Mouse (Mus musculus) liver, adult 2 months (tissue): ENCODE results near the gene Qser1. TPM values are rescaled to one million over a fixed set of nuclear protein-coding genes. Genes with fewer than 3 reads are reported as not detected.

Source experiments
- DNase-seq: peaks from one replicate; pipeline ENCODE4 v3.0.0-alpha.2; 2011; ENCODE audit warnings: low read depth, low spot score; ENCODE audit errors: extremely low read depth
- H3K27ac ChIP-seq: fragments of 200-500 bp; replicated peaks from 2 replicates; pipeline ENCODE4 v1.5.1; 2012; ENCODE audit warnings: low read depth, mild to moderate bottlenecking, control low read depth, inconsistent platforms, low read length; ENCODE audit not compliant: insufficient read depth
- H3K27me3 ChIP-seq: fragments of 200-500 bp; 2 replicates; pipeline ENCODE4 v1.6.1; 2012; ENCODE audit warnings: mild to moderate bottlenecking, moderate library complexity, low read length, inconsistent platforms; ENCODE audit not compliant: control insufficient read depth, insufficient read depth
- H3K36me3 ChIP-seq: fragments of 200-500 bp; 2 replicates; pipeline ENCODE4 v1.6.1; 2012; ENCODE audit warnings: low read length, inconsistent platforms; ENCODE audit not compliant: control insufficient read depth, insufficient read depth
- H3K4me1 ChIP-seq: fragments of 200-500 bp; 2 replicates; pipeline ENCODE4 v1.6.1; 2011; ENCODE audit warnings: low read length; ENCODE audit not compliant: control insufficient read depth, insufficient read depth
- H3K4me3 ChIP-seq: fragments of 200-500 bp; 2 replicates; pipeline ENCODE4 v1.5.1; 2011; ENCODE audit warnings: low read depth, mild to moderate bottlenecking, control low read depth, low read length, moderate library complexity; ENCODE audit not compliant: insufficient read depth
- H3K79me2 ChIP-seq: fragments of 200-500 bp; 2 replicates; pipeline ENCODE4 v1.6.1; 2012; ENCODE audit warnings: inconsistent platforms, mild to moderate bottlenecking, low read length, moderate library complexity; ENCODE audit not compliant: control insufficient read depth, insufficient read depth
- H3K9ac ChIP-seq: fragments of 200-500 bp; 2 replicates; pipeline ENCODE4 v1.6.1; 2012; ENCODE audit warnings: low read depth, mild to moderate bottlenecking, control low read depth, inconsistent platforms, low read length
- CTCF ChIP-seq: fragments of 200-500 bp; IDR thresholded peaks from 2 replicates; pipeline ENCODE4 v1.5.1; 2011; ENCODE audit warnings: low read depth, low read length, control low read depth
- POLR2A ChIP-seq: fragments of 200-500 bp; IDR thresholded peaks from 2 replicates; pipeline ENCODE4 v1.6.1; 2011; ENCODE audit warnings: low read length, control low read depth; ENCODE audit not compliant: insufficient read depth; ENCODE audit errors: extremely low read depth
- WGBS: fragments of 180-500 bp; shearing (Covaris S2); methylation state at CpG from one replicate; pipeline ENCODE4 v1.1.7; 2018; 5-methylcytosine and 5-hydroxymethylcytosine counted together
- polyA plus RNA-seq: library from polyadenylated mRNA; depleted of rRNA; stranded (reverse); fragments of >200 nt; gene quantifications from 2 replicates; pipeline ENCODE4 v1.2.3, GENCODE M21; 2012
- total RNA-seq: library from RNA; depleted of rRNA; stranded (reverse); fragments of >200 nt; gene quantifications from 2 replicates; pipeline ENCODE4 v1.2.3, GENCODE M21; 2014

Qser1 gene
- total and polyA plus RNA-seq, 2 experiments: 2.2 to 6.0 TPM

GRCm38 (mm10) chr2:104815561-104816370, 794 bp downstream of the Qser1 start:
- DNase-seq: peak; percentile 33

GRCm38 (mm10) chr2:104814181-104814951, 2.2 kb downstream of the Qser1 start:
- DNase-seq: peak; percentile 55
- Histone ChIP-seq H3K27ac (no peak overlapping the region), H3K79me2 (peaks cover 13% of the 10 kb centered on the region; the same call in 1 of the 2 replicates), H3K9ac (no peak overlapping the region), H3K27me3 (no peaks in the 10 kb centered on the region), H3K36me3 (no peaks in the 10 kb centered on the region), H3K4me3 (no peak overlapping the region), H3K4me1 (peaks cover 8% of the 10 kb centered on the region; the same call in 1 of the 2 replicates)
- WGBS: 33% methylated on average over 5 of the region's 5 CpGs
- no peak for TF ChIP-seq POLR2A
- TF ChIP-seq CTCF: no peak

More at GRCm38 (mm10) chr2:104815561-104816370, 794 bp downstream of the Qser1 start:
- peaks cover 8% of the 10 kb centered on the region; the same call in 1 of the 2 replicates for H3K4me1 ChIP-seq
- H3K9ac ChIP-seq: peak overlapping the region; percentile 96
- H3K27ac ChIP-seq: peak overlapping the region; percentile 59
- TF ChIP-seq CTCF (no peak), POLR2A (no peak)
- peaks cover 5% of the 10 kb centered on the region; the same call in 1 of the 2 replicates for H3K79me2 ChIP-seq
- no peaks in the 10 kb centered on the region for H3K27me3 ChIP-seq
- H3K4me3 ChIP-seq: peak overlapping the region; percentile 79
- 2% methylated on average over 33 of the region's 33 CpGs for WGBS
- H3K36me3 ChIP-seq: no peaks in the 10 kb centered on the region

- no peak overlapping the region for H3K9ac ChIP-seq
- H3K36me3 ChIP-seq: no peaks in the 10 kb centered on the region
- TF ChIP-seq CTCF (no peak), POLR2A (no peak)
- H3K27me3 ChIP-seq: no peaks in the 10 kb centered on the region
- H3K27ac ChIP-seq: no peak overlapping the region
- peaks cover 9% of the 10 kb centered on the region; the same call in 1 of the 2 replicates for H3K79me2 ChIP-seq
- peaks cover 2% of the 10 kb centered on the region; the same call in 1 of the 2 replicates for H3K4me1 ChIP-seq
- H3K4me3 ChIP-seq: no peak overlapping the region
- DNase-seq: no peak
- 72% methylated on average over 1 of the region's 1 CpGs for WGBS
These were observed 11.1 kb downstream of the Qser1 start for GRCm38 (mm10) chr2:104805435-104805834.

GRCm38 (mm10) chr2:104774763-104775162, 41.8 kb downstream of the Qser1 start:
- no peaks in the 10 kb centered on the region for H3K4me1 ChIP-seq
- 85% methylated on average over 1 of the region's 1 CpGs for WGBS
- no peak overlapping the region for H3K27ac ChIP-seq
- H3K9ac ChIP-seq: no peak overlapping the region
- H3K27me3 ChIP-seq: no peaks in the 10 kb centered on the region
- peaks cover 30% of the 10 kb centered on the region for H3K36me3 ChIP-seq
- H3K79me2 ChIP-seq: no peaks in the 10 kb centered on the region
- peak; percentile 54 for DNase-seq
- H3K4me3 ChIP-seq: no peak overlapping the region
- TF ChIP-seq CTCF: peak; percentile 33; the same call in 1 of the 2 replicates
- TF ChIP-seq POLR2A: no peak

GRCm38 (mm10) chr2:104768697-104769096, 47.9 kb downstream of the Qser1 start:
- no peaks in the 10 kb centered on the region for H3K79me2 ChIP-seq
- H3K9ac ChIP-seq: no peak overlapping the region
- peak; percentile 85 for DNase-seq
- H3K36me3 ChIP-seq: peaks cover 10% of the 10 kb centered on the region; the same call in 1 of the 2 replicates
- peaks cover 5% of the 10 kb centered on the region; the same call in 1 of the 2 replicates for H3K4me1 ChIP-seq
- no peaks in the 10 kb centered on the region for H3K27me3 ChIP-seq
- H3K27ac ChIP-seq: 0 out of 2 replicates have a peak overlapping the region, but pooled peaks have one; percentile 34
- WGBS: 18% methylated on average over 1 of the region's 1 CpGs
- H3K4me3 ChIP-seq: no peak overlapping the region
- no peak for TF ChIP-seq CTCF
- no peak for TF ChIP-seq POLR2A
